Mouse (Mus musculus) forelimb bud, embryonic 11.5 days (tissue): ENCODE data around the gene Ugt1a6a.

Source experiments
- DNase-seq: peaks from one replicate; pipeline ENCODE4 v3.0.0-alpha.2; 2012; ENCODE audit warnings: low read depth, low spot score

The Ugt1a6a gene

GRCm38 (mm10) chr1:88250023-88250422 lies 115.4 kb downstream of the Ugt1a6a start:
- no peak for DNase-seq

DNA sequence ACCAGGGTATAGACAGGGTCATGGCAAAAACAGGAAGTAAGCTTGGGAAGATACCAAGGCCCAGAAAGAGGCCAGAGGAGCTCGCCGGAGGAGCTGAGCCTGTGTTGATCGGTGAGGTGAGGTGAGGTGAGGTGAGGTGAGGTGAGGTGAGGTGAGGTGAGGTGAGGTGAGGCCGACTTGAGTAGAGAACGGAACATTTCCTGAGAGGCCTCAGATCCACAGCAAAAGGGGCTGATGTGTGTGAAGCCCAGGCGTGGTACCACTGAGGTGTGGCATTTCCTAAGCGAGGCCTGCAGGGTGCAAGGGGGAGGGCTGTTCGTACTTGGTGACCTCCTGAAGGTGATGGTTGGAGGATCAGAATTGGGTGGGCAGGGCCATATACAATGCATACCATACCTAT lies 118.5 kb downstream of the Ugt1a6a start:
- no peak for DNase-seq

- DNase-seq: no peak
These were observed 118.9 kb downstream of the Ugt1a6a start for GRCm38 (mm10) chr1:88253540-88253939.

GRCm38 (mm10) chr1:88254793-88255465 lies 120.3 kb downstream of the Ugt1a6a start:
- no peak for DNase-seq

DNA sequence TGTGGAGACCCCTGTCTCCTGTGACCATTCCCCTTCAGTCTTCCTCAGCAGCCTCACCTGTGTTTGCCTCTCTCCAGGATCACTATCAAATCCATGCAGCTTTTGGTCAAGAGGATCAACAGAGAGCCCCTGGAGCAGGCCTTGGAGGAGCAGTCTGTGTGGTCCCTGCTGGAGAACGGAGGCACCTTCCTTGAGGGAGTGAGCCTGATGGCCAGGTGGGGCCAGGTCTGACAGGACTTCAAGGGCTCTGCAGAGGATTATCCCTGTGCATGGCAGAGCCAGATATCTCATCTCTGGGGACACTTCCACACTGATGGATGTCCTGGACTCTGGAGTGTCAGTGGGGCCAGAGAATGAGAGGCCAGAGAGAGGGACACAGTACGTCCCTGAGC lies 120.9 kb downstream of the Ugt1a6a start:
- no peak for DNase-seq

GRCm38 (mm10) chr1:88255989-88256754 lies 121.6 kb downstream of the Ugt1a6a start:
- no peak for DNase-seq

DNA sequence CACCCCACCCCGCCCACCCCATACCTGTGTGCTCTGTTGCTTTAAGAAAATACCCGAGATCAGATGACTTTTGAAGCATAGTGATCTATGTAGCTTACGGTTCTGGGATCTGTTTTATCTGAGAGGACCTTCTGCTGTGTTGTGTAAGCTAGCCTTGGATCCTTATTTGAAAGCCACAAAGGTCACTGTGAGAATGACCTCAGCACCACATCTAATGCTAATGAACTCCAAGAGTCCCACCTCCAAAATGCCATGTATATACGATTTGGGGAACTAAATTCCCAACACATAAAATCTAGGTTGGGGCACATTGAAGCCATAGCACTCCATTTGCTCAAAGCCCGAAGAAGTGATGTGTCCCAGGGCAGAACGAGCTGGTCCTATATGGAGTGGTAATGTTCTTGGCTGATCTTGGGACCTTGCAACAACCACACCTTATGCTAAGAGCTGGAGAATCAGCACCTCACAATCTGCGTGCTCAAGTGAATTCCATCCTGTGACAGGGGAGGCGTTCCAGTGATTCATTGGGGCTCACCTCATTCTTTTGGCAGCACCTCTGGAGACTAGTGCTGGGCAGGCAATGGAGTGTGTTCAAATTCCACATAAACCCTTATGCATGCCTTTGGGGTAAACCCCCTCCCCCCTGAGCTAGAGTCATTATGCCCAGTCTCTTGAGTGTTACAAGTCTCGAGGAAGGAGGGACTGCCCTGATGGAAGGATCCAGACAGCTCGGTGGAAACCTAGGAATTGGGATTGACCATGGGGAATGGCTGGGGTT lies 122.5 kb downstream of the Ugt1a6a start:
- no peak for DNase-seq

DNA sequence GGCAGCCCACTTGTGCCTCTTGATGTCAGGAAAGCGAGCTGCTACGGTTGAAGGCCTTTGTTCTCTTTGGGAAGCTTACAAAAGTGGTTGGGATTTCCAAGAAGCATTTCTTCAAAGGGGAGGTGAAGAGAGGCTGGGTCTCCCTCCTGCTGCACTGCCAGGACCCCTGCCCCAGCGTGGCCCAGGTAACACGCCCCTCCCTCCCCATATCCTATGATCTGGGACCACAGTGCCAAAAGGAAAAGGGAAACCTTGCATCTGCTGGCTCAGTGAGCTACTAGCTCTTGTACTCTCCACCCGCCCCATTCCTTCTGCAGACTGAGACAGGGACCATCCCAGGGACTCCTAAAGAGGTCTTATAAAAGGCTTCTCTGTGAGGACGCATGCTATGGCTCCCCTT lies 123.1 kb downstream of the Ugt1a6a start:
- DNase-seq: no peak

DNA sequence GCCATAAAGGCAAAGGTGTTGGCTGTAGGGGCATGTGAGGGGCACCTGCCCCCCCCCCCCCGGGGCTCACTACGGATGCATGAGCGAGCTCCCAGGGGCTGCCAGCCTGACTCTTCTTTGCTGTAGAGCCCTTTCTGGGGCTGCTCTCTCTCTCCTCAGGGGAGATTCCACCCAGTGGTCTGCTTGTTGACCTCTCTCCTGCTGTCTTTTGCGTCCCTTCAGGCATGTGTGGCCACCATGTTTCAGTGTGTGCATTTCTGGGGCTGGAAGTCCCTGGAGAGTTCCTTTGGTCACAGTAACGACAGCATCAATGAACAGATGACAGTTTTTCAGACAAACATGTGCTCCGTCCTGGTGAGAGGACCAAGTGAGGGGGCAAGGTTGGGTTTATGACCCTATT lies 123.8 kb downstream of the Ugt1a6a start:
- no peak for DNase-seq

DNA sequence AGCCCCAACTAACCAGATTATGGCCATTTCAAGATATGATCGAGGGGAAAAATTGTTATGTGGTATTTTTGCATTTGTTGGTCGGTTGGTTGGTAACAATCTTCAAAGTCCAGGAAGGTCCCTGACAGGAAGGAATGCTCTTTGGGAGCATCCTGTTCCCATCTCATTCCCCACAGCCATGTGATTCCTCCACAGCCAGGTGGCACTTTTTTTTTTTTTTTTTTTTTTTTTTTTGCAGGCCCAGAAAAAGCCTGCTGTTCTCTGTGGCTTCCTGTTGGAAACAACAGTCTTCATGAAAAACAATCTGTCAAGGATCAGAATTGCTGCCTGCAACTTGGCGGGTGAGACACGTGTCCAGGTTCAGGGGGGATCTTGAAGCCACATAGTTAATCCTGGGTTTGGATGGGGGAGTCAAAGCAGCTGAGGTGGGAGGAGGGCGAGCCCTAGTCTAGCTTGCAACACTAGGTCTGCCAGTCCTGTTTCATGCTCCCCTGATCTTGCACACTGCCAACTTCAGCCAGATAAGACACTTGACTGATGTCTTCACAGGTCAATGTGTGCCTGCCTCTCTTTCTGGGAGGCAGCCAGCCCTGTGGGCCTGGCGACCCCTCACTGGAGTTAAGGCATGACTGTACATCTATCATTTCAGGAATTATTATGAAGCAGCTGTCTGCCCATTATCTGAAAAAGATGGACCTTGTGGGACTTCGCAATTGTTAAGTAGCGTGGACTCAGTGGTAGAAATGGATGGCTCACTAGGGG lies 124.5 kb downstream of the Ugt1a6a start:
- no peak for DNase-seq

- DNase-seq: no peak
These were observed 125.0 kb downstream of the Ugt1a6a start for GRCm38 (mm10) chr1:88259643-88260024.

- no peak for DNase-seq
These were observed 125.5 kb downstream of the Ugt1a6a start for GRCm38 (mm10) chr1:88260114-88260513.

GRCm38 (mm10) chr1:88260604-88261377 lies 126.2 kb downstream of the Ugt1a6a start:
- no peak for DNase-seq

DNA sequence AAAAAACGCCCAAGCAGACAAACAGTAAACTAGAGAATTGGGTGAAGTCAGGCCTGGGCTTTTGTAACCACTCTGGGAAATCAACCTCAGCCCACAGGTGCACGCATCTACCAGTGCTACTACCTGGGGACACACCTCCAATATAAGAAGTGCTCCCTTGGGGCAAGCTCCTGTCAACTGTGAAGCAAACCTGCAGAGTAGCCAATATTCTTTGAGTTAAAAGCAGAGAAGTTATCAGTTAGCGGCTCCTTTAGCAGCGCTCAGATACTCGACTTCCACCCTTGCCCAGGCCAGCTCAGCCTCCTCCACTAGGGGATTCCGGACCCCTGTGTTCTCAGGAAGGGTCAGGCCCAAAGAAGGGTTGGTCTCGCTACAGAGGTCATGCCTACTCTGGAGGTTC lies 127.1 kb downstream of the Ugt1a6a start:
- no peak for DNase-seq

DNA sequence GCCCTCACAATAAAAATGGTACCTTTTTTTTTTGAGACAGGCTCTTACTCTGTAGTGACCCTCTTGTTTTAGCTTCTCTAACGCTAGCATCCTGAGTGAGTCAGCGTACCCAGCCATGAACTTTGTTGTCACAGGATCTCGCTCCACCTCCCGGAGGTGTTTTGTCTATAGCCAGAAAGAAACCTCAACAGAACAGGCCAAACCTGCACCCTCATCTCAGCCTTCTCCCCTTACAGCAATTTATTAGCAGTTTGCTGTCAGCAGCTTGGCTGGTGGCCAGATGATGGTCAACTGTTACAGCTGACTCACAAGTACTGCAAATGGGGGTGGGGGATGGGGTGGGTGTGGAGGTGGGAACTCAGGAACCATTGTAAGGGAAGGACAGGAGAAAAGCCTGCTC lies 127.6 kb downstream of the Ugt1a6a start:
- DNase-seq: peak; percentile 51

DNA sequence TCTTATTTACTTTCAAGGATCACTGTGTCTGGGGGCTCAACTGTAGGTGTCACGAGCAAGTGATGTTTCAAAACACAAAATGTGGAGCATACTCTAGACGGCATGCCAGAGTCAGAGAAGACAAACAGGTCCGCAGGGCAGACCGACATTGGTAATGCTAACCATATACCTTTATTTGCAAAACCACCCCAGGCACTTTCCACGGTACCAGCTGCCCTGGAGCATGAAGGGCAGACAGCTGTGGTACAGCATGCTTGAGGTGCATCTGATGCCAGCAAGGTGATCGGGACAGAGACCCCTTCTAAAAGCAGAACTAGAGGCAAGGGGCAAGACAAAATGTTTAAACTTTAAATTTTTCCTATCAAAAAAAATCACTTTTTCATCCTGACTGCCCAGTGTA lies 128.4 kb downstream of the Ugt1a6a start:
- DNase-seq: no peak

DNA sequence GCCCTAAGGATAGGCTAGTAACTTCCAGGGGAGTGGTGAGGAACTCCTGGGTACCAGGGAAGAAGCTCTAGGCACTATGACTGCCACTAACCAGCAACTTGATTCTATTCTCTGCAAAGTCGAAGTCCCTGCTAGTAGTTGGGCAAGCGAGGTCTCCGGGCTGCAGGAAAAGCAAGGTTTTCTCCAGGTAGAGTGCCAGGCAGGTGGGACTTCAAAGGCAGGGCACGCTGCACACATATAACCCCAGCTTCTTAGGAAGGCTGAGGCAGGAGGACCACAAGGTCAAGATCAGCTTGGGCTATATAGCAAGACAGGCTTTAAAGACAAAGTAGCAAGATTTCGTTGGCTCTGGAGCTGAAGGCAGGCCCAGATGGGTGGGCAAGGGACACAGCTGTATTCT lies 129.2 kb downstream of the Ugt1a6a start:
- no peak for DNase-seq

DNA sequence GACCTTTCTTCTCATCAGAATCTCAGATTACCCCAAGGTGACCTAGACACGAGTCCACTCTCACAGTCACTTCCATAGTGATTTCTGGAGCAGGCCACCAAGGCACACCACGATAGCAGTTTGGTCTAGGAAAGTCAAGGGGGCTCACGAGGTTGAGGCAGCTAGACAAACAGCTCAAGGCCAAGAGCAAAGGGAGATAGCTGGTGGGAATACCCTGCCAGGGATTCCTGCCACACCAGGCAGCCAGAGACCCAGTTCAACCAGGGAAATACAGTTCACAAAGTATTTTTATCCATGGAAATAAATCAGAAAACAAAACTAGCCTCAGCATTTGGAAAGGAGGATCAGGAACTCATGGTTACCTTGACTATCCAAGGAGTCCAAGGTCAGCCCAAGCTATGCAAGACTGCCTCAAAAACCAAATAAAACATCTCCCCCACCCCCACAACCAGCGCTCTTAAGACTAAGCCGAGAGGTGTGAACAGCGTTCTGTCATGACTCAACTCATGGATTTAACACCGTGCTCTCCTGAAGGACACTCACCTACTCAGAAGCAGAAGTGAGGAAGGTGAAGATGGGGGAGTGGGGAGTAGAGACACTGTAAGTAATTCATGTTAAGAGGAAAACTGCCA lies 129.7 kb downstream of the Ugt1a6a start:
- no peak for DNase-seq

GRCm38 (mm10) chr1:88264869-88265240 lies 130.2 kb downstream of the Ugt1a6a start:
- no peak for DNase-seq

DNA sequence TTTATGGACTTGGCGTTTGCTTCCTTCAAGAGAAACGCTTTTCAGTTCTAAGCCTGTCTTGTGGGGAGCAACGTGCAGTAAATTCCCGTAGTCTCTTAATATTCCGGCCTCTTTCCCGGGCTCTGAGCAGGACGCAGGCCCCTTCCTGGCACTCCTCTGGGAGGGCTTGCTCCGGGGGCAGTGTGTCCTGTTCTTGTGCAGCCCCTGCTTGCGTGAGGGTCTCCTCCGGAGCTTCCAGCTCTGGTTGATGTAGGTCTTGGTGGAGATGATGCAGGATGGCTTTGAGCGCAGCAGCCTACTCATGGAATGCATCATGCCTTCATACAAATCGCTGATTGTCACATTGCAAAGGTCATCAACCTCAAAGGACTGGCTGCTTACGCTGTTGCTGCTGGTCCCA lies 131.5 kb downstream of the Ugt1a6a start:
- no peak for DNase-seq

DNA sequence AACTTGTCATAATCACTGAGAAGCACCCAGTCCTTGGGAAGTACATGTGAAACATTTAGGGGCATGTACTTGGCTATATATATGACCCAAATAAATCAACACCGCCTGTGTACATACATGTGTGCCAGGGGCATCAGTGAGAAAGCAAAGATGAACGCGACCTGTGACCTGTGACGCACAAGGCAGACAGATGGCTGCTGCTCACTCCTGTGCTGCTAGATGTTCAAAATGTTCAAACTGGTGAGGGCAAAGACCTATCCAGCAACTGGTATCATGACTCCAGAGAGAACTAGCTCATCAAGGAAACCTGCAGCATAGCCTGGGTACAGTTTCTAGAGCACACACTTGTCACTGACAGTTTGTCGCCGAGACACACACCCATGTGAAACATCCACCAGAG lies 132.9 kb downstream of the Ugt1a6a start:
- DNase-seq: no peak
